Mouse (Mus musculus) forebrain, embryonic 15.5 days (tissue): Measurements from ENCODE around the gene Cwf19l1. TPM values are rescaled to one million over a fixed set of nuclear protein-coding genes. Genes with fewer than 3 reads are reported as not detected.
A peak's percentile ranks its signal among the peaks of the same experiment; 100 is the strongest.

Source experiments
- ATAC-seq: fragments of 200-750 bp; cut with Nextera tagmentation; replicated peaks from 2 replicates; pipeline ENCODE4 v1.8.0; 2017; ENCODE audit warnings: mild to moderate bottlenecking, moderate TSS enrichment, moderate library complexity
- H3K27ac ChIP-seq: fragments of 300-500 bp; sonication (generic); replicated peaks from 2 replicates; pipeline ENCODE4 v1.5.1; 2015; ENCODE audit warnings: mild to moderate bottlenecking, inconsistent platforms
- H3K27me3 ChIP-seq: fragments of 300-500 bp; sonication (generic); 2 replicates; pipeline ENCODE4 v1.6.1; 2015; ENCODE audit warnings: inconsistent platforms
- H3K36me3 ChIP-seq: fragments of 300-500 bp; sonication (generic); 2 replicates; pipeline ENCODE4 v1.6.1; 2015; ENCODE audit warnings: mild to moderate bottlenecking, inconsistent platforms
- H3K4me1 ChIP-seq: fragments of 300-500 bp; sonication (generic); 2 replicates; pipeline ENCODE4 v1.6.1; 2015; ENCODE audit warnings: inconsistent platforms
- H3K4me2 ChIP-seq: fragments of 300-500 bp; sonication (generic); replicated peaks from 2 replicates; pipeline ENCODE4 v1.6.1; 2015; ENCODE audit warnings: mild to moderate bottlenecking, inconsistent platforms
- H3K4me3 ChIP-seq: fragments of 300-500 bp; sonication (generic); 2 replicates; pipeline ENCODE4 v1.5.1; 2015; ENCODE audit warnings: mild to moderate bottlenecking, inconsistent platforms
- H3K9ac ChIP-seq: fragments of 300-500 bp; sonication (generic); replicated peaks from 2 replicates; pipeline ENCODE4 v1.6.1; 2015; ENCODE audit warnings: mild to moderate bottlenecking, inconsistent platforms
- H3K9me3 ChIP-seq: fragments of 300-500 bp; sonication (generic); 2 replicates; pipeline ENCODE4 v1.6.1; 2016; ENCODE audit warnings: inconsistent platforms
- WGBS: fragments of 180-500 bp; shearing (Covaris S2); methylation state at CpG from one replicate; pipeline ENCODE4 v1.1.7; 2015; ENCODE audit warnings: mixed read lengths; 5-methylcytosine and 5-hydroxymethylcytosine counted together
- polyA plus RNA-seq: library from polyadenylated mRNA; unstranded; fragments of >200 nt; fragmentation: Nextera tagmentation; extraction: Ambion mirVana; gene quantifications from 2 replicates; pipeline ENCODE4 v1.2.1, GENCODE M21; 2015

The Cwf19l1 gene
- 36.2 and 37.2 TPM in 2 replicates for polyA plus RNA-seq

GRCm38 (mm10) chr19:44135072-44135959, at the start of gene Cwf19l1:
Cwf19l1 (minus strand) TSS chr19:44135876.
- H3K4me1 ChIP-seq, result peaks cover 14% of the 10 kb centered on the region
- peak; percentile 92 for ATAC-seq
- peak within 1 kb of the TSS; percentile 91 for H3K27ac ChIP-seq
- under 1% methylated on average over 45 of the region's 45 CpGs for WGBS
- no peaks in the 10 kb centered on the region for H3K27me3 ChIP-seq
- H3K4me2 ChIP-seq, result peak within 1 kb of the TSS; percentile 80
- H3K9me3 ChIP-seq, result no peaks in the 10 kb centered on the region
- H3K4me3 ChIP-seq, result peak within 1 kb of the TSS; percentile 80
- H3K9ac ChIP-seq, result peak within 1 kb of the TSS; percentile 76
- H3K36me3 ChIP-seq, result peaks cover 33% of the 10 kb centered on the region

DNA sequence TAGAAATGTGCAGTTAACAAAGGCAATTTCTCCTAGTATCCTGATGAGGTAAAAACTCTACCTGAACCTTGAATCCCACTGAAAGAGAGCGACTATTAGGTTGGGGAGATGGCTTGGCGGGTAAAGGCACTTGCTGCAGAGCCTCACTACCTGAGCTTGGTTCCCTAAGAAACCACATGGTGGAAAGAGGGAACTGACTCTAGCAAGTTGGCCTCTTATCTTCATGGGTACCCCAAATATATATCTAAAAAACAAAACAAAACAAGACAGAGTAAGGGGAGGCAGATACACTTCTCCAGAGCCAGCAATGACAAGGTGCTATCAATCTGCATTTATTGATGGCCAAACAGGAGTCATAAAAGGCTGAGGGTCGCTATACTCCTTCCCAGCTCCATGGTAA, 48.3 kb upstream of the Cwf19l1 start:
- Histone ChIP-seq H3K9me3 (no peaks in the 10 kb centered on the region), H3K27ac (no peak overlapping the region), H3K4me1 (no peaks in the 10 kb centered on the region), H3K36me3 (no peaks in the 10 kb centered on the region), H3K9ac (no peak overlapping the region), H3K4me2 (no peak overlapping the region), H3K4me3 (no peak overlapping the region), H3K27me3 (no peaks in the 10 kb centered on the region)
- 82% methylated on average over 3 of the region's 3 CpGs for WGBS
- ATAC-seq, result no peak

- Histone ChIP-seq H3K4me2 (no peak overlapping the region), H3K27me3 (no peaks in the 10 kb centered on the region), H3K27ac (no peak overlapping the region), H3K36me3 (no peaks in the 10 kb centered on the region), H3K9ac (no peak overlapping the region), H3K9me3 (no peaks in the 10 kb centered on the region), H3K4me3 (no peak overlapping the region), H3K4me1 (no peaks in the 10 kb centered on the region)
- no peak for ATAC-seq
- 81% methylated on average over 1 of the region's 1 CpGs for WGBS
These were observed 44.8 kb upstream of the Cwf19l1 start for GRCm38 (mm10) chr19:44180502-44180901.

- H3K4me2 ChIP-seq, result no peak overlapping the region
- WGBS, result 91% methylated on average over 3 of the region's 3 CpGs
- no peak overlapping the region for H3K27ac ChIP-seq
- no peak for ATAC-seq
- no peaks in the 10 kb centered on the region for H3K36me3 ChIP-seq
- no peaks in the 10 kb centered on the region for H3K9me3 ChIP-seq
- no peak overlapping the region for H3K4me3 ChIP-seq
- no peak overlapping the region for H3K9ac ChIP-seq
- H3K4me1 ChIP-seq, result no peaks in the 10 kb centered on the region
- H3K27me3 ChIP-seq, result no peaks in the 10 kb centered on the region
These were observed 41.1 kb upstream of the Cwf19l1 start for GRCm38 (mm10) chr19:44176741-44177140.

GRCm38 (mm10) chr19:44174835-44175234, 39.2 kb upstream of the Cwf19l1 start:
- WGBS, result 71% methylated on average over 8 of the region's 8 CpGs
- no peaks in the 10 kb centered on the region for H3K4me1 ChIP-seq
- no peaks in the 10 kb centered on the region for H3K36me3 ChIP-seq
- no peaks in the 10 kb centered on the region for H3K27me3 ChIP-seq
- no peak for ATAC-seq
- no peak overlapping the region for H3K4me3 ChIP-seq
- no peak overlapping the region for H3K27ac ChIP-seq
- no peak overlapping the region for H3K4me2 ChIP-seq
- no peak overlapping the region for H3K9ac ChIP-seq
- H3K9me3 ChIP-seq, result no peaks in the 10 kb centered on the region

DNA sequence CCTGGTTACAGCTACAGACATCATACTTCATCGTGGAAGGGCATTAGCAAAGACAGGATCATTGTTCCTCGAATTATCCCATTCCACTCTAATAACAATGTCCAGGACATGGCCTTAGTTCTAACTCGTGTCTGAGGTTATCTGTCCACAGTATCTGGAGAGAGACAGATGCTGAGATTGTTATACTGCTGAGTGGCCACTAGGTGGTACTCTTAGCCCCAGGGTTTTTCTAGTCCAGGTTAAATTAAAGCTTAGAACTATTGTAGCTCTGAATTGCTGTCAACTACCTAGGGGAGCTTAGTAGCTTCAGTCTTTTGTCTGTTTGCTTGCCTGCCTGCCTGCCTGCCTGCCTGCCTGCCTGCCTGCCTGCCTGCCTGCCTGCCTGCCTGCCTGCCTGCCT, 25.8 kb upstream of the Cwf19l1 start:
- WGBS, result 14% methylated on average over 3 of the region's 3 CpGs
- no peaks in the 10 kb centered on the region for H3K4me1 ChIP-seq
- no peak overlapping the region for H3K27ac ChIP-seq
- H3K9ac ChIP-seq, result no peak overlapping the region
- no peaks in the 10 kb centered on the region for H3K36me3 ChIP-seq
- H3K27me3 ChIP-seq, result peaks cover 4% of the 10 kb centered on the region; the same call in 1 of the 2 replicates
- no peak for ATAC-seq
- H3K4me2 ChIP-seq, result no peak overlapping the region
- no peaks in the 10 kb centered on the region for H3K9me3 ChIP-seq
- no peak overlapping the region for H3K4me3 ChIP-seq

DNA sequence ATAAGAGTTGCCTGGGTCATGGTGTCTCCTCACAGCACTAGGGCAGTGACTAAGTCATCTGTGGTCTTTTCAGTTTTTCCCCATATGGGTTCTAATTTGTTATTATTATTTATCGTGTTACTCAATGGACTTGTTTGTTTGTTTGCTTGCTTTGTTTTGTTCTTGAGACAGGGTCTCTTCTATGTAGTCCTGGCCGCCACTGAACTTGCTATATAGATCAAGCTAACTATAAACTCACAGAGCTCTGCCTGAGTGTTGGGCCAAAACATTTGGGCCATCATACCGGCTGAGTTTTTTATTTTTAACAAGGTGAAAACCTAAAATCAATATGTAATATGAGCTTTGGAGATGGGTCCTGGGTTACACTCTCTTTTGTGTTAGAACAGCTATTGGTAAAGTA, 23.7 kb upstream of the Cwf19l1 start:
- no peak overlapping the region for H3K4me3 ChIP-seq
- peaks cover 6% of the 10 kb centered on the region; the same call in 1 of the 2 replicates for H3K27me3 ChIP-seq
- ATAC-seq, result no peak
- H3K9ac ChIP-seq, result no peak overlapping the region
- WGBS, result 86% methylated on average over 3 of the region's 3 CpGs
- H3K4me1 ChIP-seq, result no peaks in the 10 kb centered on the region
- no peak overlapping the region for H3K4me2 ChIP-seq
- H3K36me3 ChIP-seq, result no peaks in the 10 kb centered on the region
- no peaks in the 10 kb centered on the region for H3K9me3 ChIP-seq
- no peak overlapping the region for H3K27ac ChIP-seq

DNA sequence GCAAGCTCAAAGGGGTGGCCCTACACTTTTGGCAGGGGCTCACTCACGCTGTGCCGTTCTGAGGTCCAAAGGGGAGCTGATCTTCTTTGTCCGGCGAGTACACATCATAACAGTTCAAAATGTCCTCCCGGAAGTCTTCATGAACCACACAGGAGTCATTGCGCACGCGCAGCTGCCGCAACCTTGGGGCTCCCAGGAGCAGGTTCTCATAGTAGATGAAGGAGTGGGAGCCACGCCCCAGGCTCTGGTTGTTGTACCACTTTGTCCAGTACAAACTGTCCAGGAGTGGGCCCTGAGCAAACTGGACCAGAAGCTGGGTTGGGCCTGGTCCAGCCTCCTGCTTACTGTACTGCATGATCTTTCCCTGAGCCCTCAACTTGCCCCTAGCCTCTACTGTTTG, 21.3 kb upstream of the Cwf19l1 start:
- H3K9me3 ChIP-seq, result no peaks in the 10 kb centered on the region
- H3K4me2 ChIP-seq, result no peak overlapping the region
- no peak overlapping the region for H3K9ac ChIP-seq
- no peak overlapping the region for H3K4me3 ChIP-seq
- H3K27me3 ChIP-seq, result peaks cover 6% of the 10 kb centered on the region; the same call in 1 of the 2 replicates
- ATAC-seq, result no peak
- no peaks in the 10 kb centered on the region for H3K4me1 ChIP-seq
- no peaks in the 10 kb centered on the region for H3K36me3 ChIP-seq
- 94% methylated on average over 10 of the region's 10 CpGs for WGBS
- H3K27ac ChIP-seq, result no peak overlapping the region

- H3K9me3 ChIP-seq, result no peaks in the 10 kb centered on the region
- H3K4me2 ChIP-seq, result no peak overlapping the region
- H3K27ac ChIP-seq, result no peak overlapping the region
- no peaks in the 10 kb centered on the region for H3K4me1 ChIP-seq
- no peak overlapping the region for H3K9ac ChIP-seq
- ATAC-seq, result no peak
- no peaks in the 10 kb centered on the region for H3K36me3 ChIP-seq
- peaks cover 5% of the 10 kb centered on the region; the same call in 1 of the 2 replicates for H3K27me3 ChIP-seq
- H3K4me3 ChIP-seq, result no peak overlapping the region
- 84% methylated on average over 5 of the region's 5 CpGs for WGBS
These were observed 18.1 kb upstream of the Cwf19l1 start for GRCm38 (mm10) chr19:44153781-44154180.

DNA sequence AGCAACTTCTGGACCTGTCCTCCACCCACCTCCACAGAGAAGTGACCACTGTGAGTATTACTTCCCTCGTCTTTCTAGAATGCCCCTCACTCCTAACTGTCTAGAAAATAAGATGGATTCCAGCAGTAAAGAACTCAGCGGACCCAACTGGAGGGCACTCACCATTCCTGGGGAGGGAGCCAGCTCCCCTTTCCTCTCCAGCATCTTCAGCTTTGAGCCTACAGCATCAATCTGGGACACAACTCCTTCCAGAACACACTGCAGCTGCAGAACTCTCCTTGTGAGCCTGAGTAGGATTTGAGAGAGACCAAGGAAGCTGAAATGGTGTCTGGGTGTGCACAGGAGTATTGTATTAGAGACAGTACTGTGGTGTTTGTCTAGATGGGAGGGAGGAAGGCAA, 13.3 kb upstream of the Cwf19l1 start:
- peaks cover 17% of the 10 kb centered on the region for H3K4me1 ChIP-seq
- 85% methylated on average over 2 of the region's 2 CpGs for WGBS
- peaks cover 3% of the 10 kb centered on the region; the same call in 1 of the 2 replicates for H3K27me3 ChIP-seq
- no peak overlapping the region for H3K4me3 ChIP-seq
- H3K4me2 ChIP-seq, result no peak overlapping the region
- ATAC-seq, result no peak
- no peak overlapping the region for H3K9ac ChIP-seq
- no peak overlapping the region for H3K27ac ChIP-seq
- H3K36me3 ChIP-seq, result no peaks in the 10 kb centered on the region
- no peaks in the 10 kb centered on the region for H3K9me3 ChIP-seq

GRCm38 (mm10) chr19:44148345-44148744, 12.7 kb upstream of the Cwf19l1 start:
- Histone ChIP-seq H3K4me2 (no peak overlapping the region), H3K36me3 (no peaks in the 10 kb centered on the region), H3K27me3 (peaks cover 3% of the 10 kb centered on the region; the same call in 1 of the 2 replicates), H3K9ac (no peak overlapping the region), H3K27ac (no peak overlapping the region), H3K4me3 (no peak overlapping the region), H3K9me3 (no peaks in the 10 kb centered on the region), H3K4me1 (peaks cover 17% of the 10 kb centered on the region)
- ATAC-seq, result no peak
- 54% methylated on average over 2 of the region's 2 CpGs for WGBS

DNA sequence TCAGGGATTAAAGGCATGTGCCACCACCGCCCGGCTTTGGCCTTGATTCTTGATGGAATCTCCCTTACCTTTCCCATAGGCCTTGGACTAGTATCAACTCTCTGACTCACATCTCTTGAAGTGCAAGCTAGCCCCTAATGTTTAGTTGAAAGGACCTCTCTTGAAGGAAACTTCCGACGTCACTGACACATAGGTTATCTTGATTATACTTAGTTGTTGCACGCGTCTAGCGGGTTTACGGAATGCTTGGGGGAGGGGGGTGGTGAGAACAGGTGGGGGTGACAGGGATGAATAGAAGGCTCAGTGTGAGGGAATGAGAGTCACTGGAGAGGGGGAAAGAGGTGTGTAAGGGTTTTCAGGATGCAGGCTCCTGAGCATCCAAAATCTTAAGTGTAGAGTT, 11.3 kb upstream of the Cwf19l1 start:
- Histone ChIP-seq H3K4me1 (peaks cover 17% of the 10 kb centered on the region), H3K36me3 (peaks cover 13% of the 10 kb centered on the region), H3K9me3 (no peaks in the 10 kb centered on the region), H3K9ac (no peak overlapping the region), H3K27me3 (peaks cover 3% of the 10 kb centered on the region; the same call in 1 of the 2 replicates), H3K4me3 (no peak overlapping the region), H3K4me2 (no peak overlapping the region), H3K27ac (no peak overlapping the region)
- no peak for ATAC-seq
- 95% methylated on average over 8 of the region's 8 CpGs for WGBS
